8 mouse cellular contexts compared by ENCODE assay signal in the genomic region with DNA sequence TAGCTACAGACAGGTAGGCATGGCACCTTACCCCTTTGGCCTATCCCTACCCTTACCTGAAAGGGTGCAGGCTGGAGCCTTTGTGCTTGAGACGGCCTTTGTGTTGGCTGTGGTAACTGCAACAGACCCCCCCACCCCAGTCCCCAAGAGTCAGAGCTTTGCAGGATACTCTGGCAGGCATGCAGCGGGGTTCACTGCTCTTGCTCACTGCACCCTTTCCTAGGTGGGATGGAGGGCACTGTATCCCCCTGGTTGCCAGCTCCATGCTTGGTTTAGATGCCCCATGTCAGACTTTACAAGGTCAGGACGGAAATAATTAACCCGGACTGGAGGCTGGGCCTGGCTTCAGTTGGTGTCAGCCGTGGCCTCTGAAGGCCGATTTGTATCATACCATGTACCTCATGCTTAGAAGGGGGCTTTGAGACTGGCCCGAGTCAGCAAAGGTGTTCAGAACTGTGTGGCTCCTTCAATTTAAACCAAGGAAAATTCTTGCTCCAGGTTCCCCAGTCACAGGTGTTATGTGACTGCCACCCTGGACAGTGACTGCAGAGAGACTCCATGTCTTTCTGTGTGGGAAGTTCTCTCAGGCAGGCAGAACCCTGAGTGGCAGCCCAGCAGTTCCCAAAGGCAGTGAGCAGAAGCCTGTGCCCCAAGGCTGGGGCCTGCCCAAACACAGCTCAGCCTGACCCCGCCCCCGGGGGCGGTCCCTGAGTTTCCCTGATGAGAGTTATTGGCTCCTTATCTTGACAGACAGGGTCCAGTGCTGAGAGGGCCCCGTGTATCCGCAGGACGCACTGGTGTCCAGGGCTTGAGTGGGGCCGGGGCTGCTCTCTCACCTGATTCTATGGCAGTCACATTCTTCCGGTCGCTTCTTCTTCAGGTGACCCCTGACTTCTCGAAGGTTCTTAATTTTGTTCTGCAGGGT.
DNase-seq lines count a peak whose midpoint lies in the region; ATAC-seq lines count a peak whose summit lies in the region.

No protein-coding gene starts in this region.

- peaks cover 23% of the 10 kb centered on the region for H3K4me1 ChIP-seq in embryonic facial prominence, embryonic 13.5 days
- peaks cover 18% of the 10 kb centered on the region for H3K4me1 ChIP-seq in liver, embryonic 15.5 days (replicated peaks)

- intact Hi-C loops in heart, postnatal 36 days (cut with DNase I), result no loop called here

- H3K9me3 ChIP-seq in embryonic facial prominence, embryonic 13.5 days, result no peaks in the 10 kb centered on the region
- H3K9me3 ChIP-seq in liver, embryonic 15.5 days (replicated peaks), result no peaks in the 10 kb centered on the region

- no peak overlapping the region for H3K4me2 ChIP-seq in embryonic facial prominence, embryonic 13.5 days
- H3K4me2 ChIP-seq in liver, embryonic 15.5 days, result peak overlapping the region; percentile 43

- no peaks in the 10 kb centered on the region for H3K27me3 ChIP-seq in embryonic facial prominence, embryonic 13.5 days
- H3K27me3 ChIP-seq in liver, embryonic 15.5 days, result no peaks in the 10 kb centered on the region

- WGBS in embryonic facial prominence, embryonic 13.5 days, result 59% methylated on average over 17 of the region's 17 CpGs
- WGBS in liver, embryonic 15.5 days (ENCODE audit: insufficient replicate concordance), result 34% methylated on average over 17 of the region's 17 CpGs

- H3K36me3 ChIP-seq in embryonic facial prominence, embryonic 13.5 days, result peaks cover 91% of the 10 kb centered on the region
- no peaks in the 10 kb centered on the region for H3K36me3 ChIP-seq in liver, embryonic 15.5 days (replicated peaks)

- H3K27ac ChIP-seq in embryonic facial prominence, embryonic 13.5 days, result 0 out of 2 replicates have a peak overlapping the region, but pooled peaks have one; percentile 28
- no peak overlapping the region; the same call in 1 of the 2 replicates for H3K27ac ChIP-seq in liver, embryonic 15.5 days (replicated peaks)

- ATAC-seq in embryonic facial prominence, embryonic 13.5 days (ENCODE audit: insufficient number of reproducible peaks, insufficient read depth, low FRiP score, low TSS enrichment, low read depth), result no peak
- ATAC-seq in liver, embryonic 15.5 days (ENCODE audit: insufficient read depth), result peak; percentile 67

- DNase-seq in A20 (ENCODE audit: low read depth, low spot score) (peak; percentile 22), MN1 (ENCODE audit: low spot score) (peak; percentile 91)
- peak; percentile 49 to 55 for DNase-seq in heart, postnatal 36 days
- DNase-seq in left cerebral cortex, adult 18-20 months (ENCODE audit: low spot score in 2 of 2), result no peak
- DNase-seq in layer of hippocampus, postnatal 36 days, result no peak
- no peak for DNase-seq in cerebellum, adult 18-20 months

- 0 out of 2 replicates have a peak overlapping the region, but pooled peaks have one; percentile 6 for H3K9ac ChIP-seq in embryonic facial prominence, embryonic 13.5 days
- no peak overlapping the region for H3K9ac ChIP-seq in liver, embryonic 15.5 days

- no peak overlapping the region for H3K4me3 ChIP-seq in embryonic facial prominence, embryonic 13.5 days
- no peak overlapping the region for H3K4me3 ChIP-seq in liver, embryonic 15.5 days (replicated peaks)

Comparison
In these comparisons a context has a peak if more than half of its experiments do, and no peak if none do; other contexts are left out.
1. DNase-seq: peak in A20 (single experiment), MN1 (single experiment) and heart, postnatal 36 days (2 of 2); none in left cerebral cortex, adult 18-20 months (0 of 2), layer of hippocampus, postnatal 36 days (0 of 2) and cerebellum, adult 18-20 months (0 of 2).